Mouse (Mus musculus): Measurements from ENCODE around the gene Naaladl1. TPM values are rescaled to one million over a fixed set of nuclear protein-coding genes. Genes with fewer than 3 reads are reported as not detected.

The Naaladl1 gene
- not detected for polyA plus RNA-seq (2014; fragmentation: Illumina TruSeq; extraction: RNeasy Lipid Tissue Mini Kit (QIAGEN cat#74804))

GRCm38 (mm10) chr19:6105586-6105985 is at the start of gene Naaladl1:
Naaladl1 (plus strand) TSS chr19:6105782.

GRCm38 (mm10) chr19:6057313-6058096 is 48.1 kb upstream of the Naaladl1 start, which contains the start of the genes Mrpl49 and Fau:
Mrpl49 (minus strand) TSS chr19:6057785.
Fau (plus strand) TSS chr19:6057844.

GRCm38 (mm10) chr19:6061021-6061533 is 44.5 kb upstream of the Naaladl1 start, which contains the start of gene Znhit2:
Znhit2 (plus strand) TSS chr19:6061192.

GRCm38 (mm10) chr19:6067724-6068415 is 37.7 kb upstream of the Naaladl1 start, which contains the start of gene Tm7sf2:
Tm7sf2 (minus strand) TSS chr19:6068373.

GRCm38 (mm10) chr19:6076564-6077393 is 28.8 kb upstream of the Naaladl1 start, which contains the start of gene Vps51:
Vps51 (minus strand) TSS chr19:6077231.

GRCm38 (mm10) chr19:6079983-6080480 is 25.6 kb upstream of the Naaladl1 start, which contains the start of gene Tmem262:
Tmem262 (plus strand) TSS chr19:6080033.

GRCm38 (mm10) chr19:6082156-6082555 is 23.4 kb upstream of the Naaladl1 start, which contains the start of gene Gm28374:
Gm28374 (minus strand) TSS chr19:6082256.

GRCm38 (mm10) chr19:6084478-6085248 is 20.9 kb upstream of the Naaladl1 start, which contains the start of the genes Zfpl1 and Cdca5:
Zfpl1 (minus strand) TSS chr19:6084956.
Cdca5 (plus strand) TSS chr19:6084983.

GRCm38 (mm10) chr19:6094119-6094518 is 11.5 kb upstream of the Naaladl1 start, which contains the start of gene AC131692.1:
AC131692.1 (plus strand) TSS chr19:6094419.

GRCm38 (mm10) chr19:6117986-6118676 is 12.5 kb downstream of the Naaladl1 start, which contains the start of gene Sac3d1:
Sac3d1 (minus strand) TSS chr19:6118650.

GRCm38 (mm10) chr19:6127760-6128341 is 22.3 kb downstream of the Naaladl1 start, which contains the start of gene Snx15:
Snx15 (minus strand) TSS chr19:6128304.

GRCm38 (mm10) chr19:6140678-6141393 is 35.3 kb downstream of the Naaladl1 start, which contains the start of gene Batf2:
Batf2 (plus strand) TSS chr19:6140983.

GRCm38 (mm10) chr19:6141394-6141749 is 35.8 kb downstream of the Naaladl1 start, which contains the start of gene Arl2:
Arl2 (minus strand) TSS chr19:6141548.

Other genes with a start within 250 kb of the Naaladl1 start
- 2.9 TPM for gene Frmd8, start 230.5 kb upstream of the Naaladl1 start, polyA plus RNA-seq (2014; fragmentation: Illumina TruSeq; extraction: RNeasy Lipid Tissue Mini Kit (QIAGEN cat#74804))
- 0.31 TPM for gene Slc25a45, start 228.0 kb upstream of the Naaladl1 start, polyA plus RNA-seq (2014; fragmentation: Illumina TruSeq; extraction: RNeasy Lipid Tissue Mini Kit (QIAGEN cat#74804))
- gene Tigd3, start 211.6 kb upstream of the Naaladl1 start, polyA plus RNA-seq (2014; fragmentation: Illumina TruSeq; extraction: RNeasy Lipid Tissue Mini Kit (QIAGEN cat#74804)): not detected
- gene Dpf2, start 192.8 kb upstream of the Naaladl1 start, polyA plus RNA-seq (2014; fragmentation: Illumina TruSeq; extraction: RNeasy Lipid Tissue Mini Kit (QIAGEN cat#74804)): 5.9 TPM
- 1.4 TPM for gene Cdc42ep2, start 181.0 kb upstream of the Naaladl1 start, polyA plus RNA-seq (2014; fragmentation: Illumina TruSeq; extraction: RNeasy Lipid Tissue Mini Kit (QIAGEN cat#74804))
- 4.3 TPM for gene Pola2, start 141.6 kb upstream of the Naaladl1 start, polyA plus RNA-seq (2014; fragmentation: Illumina TruSeq; extraction: RNeasy Lipid Tissue Mini Kit (QIAGEN cat#74804))
- not detected for gene Slc22a20, start 119.6 kb upstream of the Naaladl1 start, polyA plus RNA-seq (2014; fragmentation: Illumina TruSeq; extraction: RNeasy Lipid Tissue Mini Kit (QIAGEN cat#74804))
- 0.74 TPM for gene Capn1, start 89.9 kb upstream of the Naaladl1 start, polyA plus RNA-seq (2014; fragmentation: Illumina TruSeq; extraction: RNeasy Lipid Tissue Mini Kit (QIAGEN cat#74804))
- 0.37 TPM for gene Syvn1, start 59.2 kb upstream of the Naaladl1 start, polyA plus RNA-seq (2014; fragmentation: Illumina TruSeq; extraction: RNeasy Lipid Tissue Mini Kit (QIAGEN cat#74804))
- 25.1 TPM for gene Mrpl49, start 48.0 kb upstream of the Naaladl1 start, polyA plus RNA-seq (2014; fragmentation: Illumina TruSeq; extraction: RNeasy Lipid Tissue Mini Kit (QIAGEN cat#74804))
- gene Fau, start 47.9 kb upstream of the Naaladl1 start, polyA plus RNA-seq (2014; fragmentation: Illumina TruSeq; extraction: RNeasy Lipid Tissue Mini Kit (QIAGEN cat#74804)): 9.8 TPM
- not detected for gene Znhit2, start 44.6 kb upstream of the Naaladl1 start, polyA plus RNA-seq (2014; fragmentation: Illumina TruSeq; extraction: RNeasy Lipid Tissue Mini Kit (QIAGEN cat#74804))
- gene Tm7sf2, start 37.4 kb upstream of the Naaladl1 start, polyA plus RNA-seq (2014; fragmentation: Illumina TruSeq; extraction: RNeasy Lipid Tissue Mini Kit (QIAGEN cat#74804)): 0.97 TPM
- gene Vps51, start 28.6 kb upstream of the Naaladl1 start, polyA plus RNA-seq (2014; fragmentation: Illumina TruSeq; extraction: RNeasy Lipid Tissue Mini Kit (QIAGEN cat#74804)): 4.0 TPM
- not detected for gene Tmem262, start 25.7 kb upstream of the Naaladl1 start, polyA plus RNA-seq (2014; fragmentation: Illumina TruSeq; extraction: RNeasy Lipid Tissue Mini Kit (QIAGEN cat#74804))
- gene Gm28374, start 23.5 kb upstream of the Naaladl1 start, polyA plus RNA-seq (2014; fragmentation: Illumina TruSeq; extraction: RNeasy Lipid Tissue Mini Kit (QIAGEN cat#74804)): not detected
- gene Zfpl1, start 20.8 kb upstream of the Naaladl1 start, polyA plus RNA-seq (2014; fragmentation: Illumina TruSeq; extraction: RNeasy Lipid Tissue Mini Kit (QIAGEN cat#74804)): 0.71 TPM
- 10.8 TPM for gene Cdca5, start 20.8 kb upstream of the Naaladl1 start, polyA plus RNA-seq (2014; fragmentation: Illumina TruSeq; extraction: RNeasy Lipid Tissue Mini Kit (QIAGEN cat#74804))
- gene AC131692.1, start 11.4 kb upstream of the Naaladl1 start, polyA plus RNA-seq (2014; fragmentation: Illumina TruSeq; extraction: RNeasy Lipid Tissue Mini Kit (QIAGEN cat#74804)): not detected
- 0.97 TPM for gene Sac3d1, start 12.9 kb downstream of the Naaladl1 start, polyA plus RNA-seq (2014; fragmentation: Illumina TruSeq; extraction: RNeasy Lipid Tissue Mini Kit (QIAGEN cat#74804))
- 2.1 TPM for gene Snx15, start 22.5 kb downstream of the Naaladl1 start, polyA plus RNA-seq (2014; fragmentation: Illumina TruSeq; extraction: RNeasy Lipid Tissue Mini Kit (QIAGEN cat#74804))
- not detected for gene Batf2, start 35.2 kb downstream of the Naaladl1 start, polyA plus RNA-seq (2014; fragmentation: Illumina TruSeq; extraction: RNeasy Lipid Tissue Mini Kit (QIAGEN cat#74804))
- 1.0 TPM for gene Arl2, start 35.8 kb downstream of the Naaladl1 start, polyA plus RNA-seq (2014; fragmentation: Illumina TruSeq; extraction: RNeasy Lipid Tissue Mini Kit (QIAGEN cat#74804))
- gene Majin, start 78.6 kb downstream of the Naaladl1 start, polyA plus RNA-seq (2014; fragmentation: Illumina TruSeq; extraction: RNeasy Lipid Tissue Mini Kit (QIAGEN cat#74804)): not detected
- not detected for gene Gpha2, start 120.6 kb downstream of the Naaladl1 start, polyA plus RNA-seq (2014; fragmentation: Illumina TruSeq; extraction: RNeasy Lipid Tissue Mini Kit (QIAGEN cat#74804))
- 1.1 TPM for gene Ppp2r5b, start 130.1 kb downstream of the Naaladl1 start, polyA plus RNA-seq (2014; fragmentation: Illumina TruSeq; extraction: RNeasy Lipid Tissue Mini Kit (QIAGEN cat#74804))
- gene Atg2a, start 135.9 kb downstream of the Naaladl1 start, polyA plus RNA-seq (2014; fragmentation: Illumina TruSeq; extraction: RNeasy Lipid Tissue Mini Kit (QIAGEN cat#74804)): not detected
- gene Ehd1, start 170.9 kb downstream of the Naaladl1 start, polyA plus RNA-seq (2014; fragmentation: Illumina TruSeq; extraction: RNeasy Lipid Tissue Mini Kit (QIAGEN cat#74804)): 10.2 TPM
- 1.2 TPM for gene Cdc42bpg, start 200.7 kb downstream of the Naaladl1 start, polyA plus RNA-seq (2014; fragmentation: Illumina TruSeq; extraction: RNeasy Lipid Tissue Mini Kit (QIAGEN cat#74804))
- gene Men1, start 229.2 kb downstream of the Naaladl1 start, polyA plus RNA-seq (2014; fragmentation: Illumina TruSeq; extraction: RNeasy Lipid Tissue Mini Kit (QIAGEN cat#74804)): 8.8 TPM
- 3.8 TPM for gene Map4k2, start 235.4 kb downstream of the Naaladl1 start, polyA plus RNA-seq (2014; fragmentation: Illumina TruSeq; extraction: RNeasy Lipid Tissue Mini Kit (QIAGEN cat#74804))